In the genomic region with DNA sequence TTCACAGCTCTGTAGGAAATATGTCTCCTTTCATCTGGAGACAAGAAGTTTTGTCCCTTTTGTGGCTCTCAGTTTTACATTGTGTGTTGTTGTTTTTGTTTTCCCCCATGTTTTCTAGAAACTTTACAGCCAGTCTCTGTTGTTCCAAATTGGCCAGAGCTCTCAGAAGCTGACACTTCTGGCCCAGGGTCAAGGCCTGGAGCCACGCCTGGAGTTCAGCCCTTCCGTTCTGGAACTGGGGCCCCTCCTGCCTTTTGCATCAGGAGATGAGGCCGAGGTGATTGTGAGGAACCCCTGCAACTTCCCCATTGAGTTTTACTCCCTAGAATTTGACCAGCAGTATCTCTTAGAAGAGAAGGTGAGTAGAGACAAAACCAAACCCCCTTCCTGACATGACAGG, we compare ENCODE assay signal across 15 mouse cellular contexts.
DNase-seq lines count a peak whose midpoint lies in the region; ATAC-seq and TF ChIP-seq lines count a peak whose summit lies in the region.
"Had no signal": no experiment of that assay in that cellular context is flagged by ENCODE, and none has a peak within 500 bp of the region (broad histone marks: within the 10 kb centered on the region; RNA-seq: fewer than 3 reads in every experiment).

No protein-coding gene starts in this region.

- H3K36me3 ChIP-seq in hindbrain, postnatal 0 days (ENCODE audit: insufficient read depth, low read length), result no peaks in the 10 kb centered on the region
- H3K36me3 ChIP-seq in hindbrain, embryonic 16.5 days (ENCODE audit: control insufficient read depth, insufficient read depth, low read length), result no peaks in the 10 kb centered on the region
- no peaks in the 10 kb centered on the region for H3K36me3 ChIP-seq in neural tube, embryonic 15.5 days
- H3K36me3 ChIP-seq: embryonic facial prominence, embryonic 13.5 days; hindbrain, embryonic 10.5 days; intestine, embryonic 15.5 days had no signal

- no peaks in the 10 kb centered on the region for H3K4me1 ChIP-seq in hindbrain, postnatal 0 days (ENCODE audit: insufficient read depth, low read length)
- no peaks in the 10 kb centered on the region for H3K4me1 ChIP-seq in hindbrain, embryonic 16.5 days (ENCODE audit: control insufficient read depth, insufficient read depth, low read depth, low read length)
- H3K4me1 ChIP-seq in neural tube, embryonic 15.5 days, result no peaks in the 10 kb centered on the region
- H3K4me1 ChIP-seq: embryonic facial prominence, embryonic 13.5 days; hindbrain, embryonic 10.5 days; intestine, embryonic 15.5 days had no signal

- no peak for ATAC-seq in hindbrain, postnatal 0 days
- no peak for ATAC-seq in hindbrain, embryonic 16.5 days
- no peak for ATAC-seq in neural tube, embryonic 15.5 days (ENCODE audit: low FRiP score)
- ATAC-seq: intestine, embryonic 15.5 days; Patski had no signal

- no peak overlapping the region for H3K27ac ChIP-seq in hindbrain, postnatal 0 days
- H3K27ac ChIP-seq in hindbrain, embryonic 16.5 days (ENCODE audit: low read depth, low read length), result no peak overlapping the region
- H3K27ac ChIP-seq in gastrocnemius, adult 2 months, result 0 out of 2 replicates have a peak overlapping the region, but pooled peaks have one; percentile 21
- no peak overlapping the region for H3K27ac ChIP-seq in neural tube, embryonic 15.5 days (replicated peaks)
- H3K27ac ChIP-seq: embryonic facial prominence, embryonic 13.5 days; hindbrain, embryonic 10.5 days; intestine, embryonic 15.5 days had no signal

- no peak overlapping the region for H3K4me2 ChIP-seq in hindbrain, postnatal 0 days (ENCODE audit: low read depth, low read length)
- H3K4me2 ChIP-seq in hindbrain, embryonic 16.5 days (ENCODE audit: low read length), result no peak overlapping the region
- H3K4me2 ChIP-seq in neural tube, embryonic 15.5 days, result no peak overlapping the region
- H3K4me2 ChIP-seq: embryonic facial prominence, embryonic 13.5 days; intestine, embryonic 15.5 days; liver, embryonic 11.5 days; midbrain, embryonic 11.5 days had no signal

- no peaks in the 10 kb centered on the region for H3K27me3 ChIP-seq in hindbrain, postnatal 0 days (ENCODE audit: insufficient read depth, low read length)
- no peaks in the 10 kb centered on the region for H3K27me3 ChIP-seq in hindbrain, embryonic 16.5 days (replicated peaks; ENCODE audit: control insufficient read depth, insufficient read depth, low read length)
- H3K27me3 ChIP-seq in neural tube, embryonic 15.5 days (replicated peaks), result no peaks in the 10 kb centered on the region
- H3K27me3 ChIP-seq: embryonic facial prominence, embryonic 13.5 days had no signal

- H3K9me3 ChIP-seq in hindbrain, postnatal 0 days (ENCODE audit: low read length), result peaks cover 3% of the 10 kb centered on the region; the same call in 1 of the 2 replicates
- no peaks in the 10 kb centered on the region for H3K9me3 ChIP-seq in hindbrain, embryonic 16.5 days (ENCODE audit: control insufficient read depth, low read length)
- H3K9me3 ChIP-seq in neural tube, embryonic 15.5 days (replicated peaks), result peaks cover 3% of the 10 kb centered on the region; the same call in 1 of the 2 replicates
- H3K9me3 ChIP-seq: embryonic facial prominence, embryonic 13.5 days; intestine, embryonic 15.5 days had no signal

- no peak overlapping the region for H3K9ac ChIP-seq in hindbrain, postnatal 0 days (replicated peaks; ENCODE audit: low read length)
- H3K9ac ChIP-seq in hindbrain, embryonic 16.5 days (ENCODE audit: low read depth, low read length), result no peak overlapping the region
- H3K9ac ChIP-seq in neural tube, embryonic 15.5 days (replicated peaks), result no peak overlapping the region
- H3K9ac ChIP-seq: embryonic facial prominence, embryonic 13.5 days; intestine, embryonic 15.5 days had no signal

- TF ChIP-seq CTCF in hindbrain, postnatal 0 days (IDR thresholded peaks at IDR 0.05; ENCODE audit: low read depth), result no peak
- TF ChIP-seq CTCF in gastrocnemius, adult 2 months (IDR thresholded peaks at IDR 0.05), result no peak

- 48% methylated on average over 3 of the region's 3 CpGs for WGBS in hindbrain, postnatal 0 days
- WGBS in hindbrain, embryonic 16.5 days, result 61% methylated on average over 3 of the region's 3 CpGs
- WGBS in neural tube, embryonic 15.5 days, result 75% methylated on average over 3 of the region's 3 CpGs

- peak; percentile 21 for DNase-seq in adrenal gland, postnatal 14 days
- no peak for DNase-seq in adrenal gland, adult (ENCODE audit: inconsistent age in 2 of 2, low spot score in 1 of 2)
- peak; percentile 49 for DNase-seq in hindbrain, postnatal 0 days (ENCODE audit: low spot score)
- DNase-seq in gastrocnemius, adult 2 months, result peak; percentile 75
- peak; percentile 53 to 61 for DNase-seq in heart, postnatal 36 days
- DNase-seq in spleen, adult 18-20 months, result no peak
- DNase-seq: right cerebral cortex, postnatal 4 days had no signal

- intact Hi-C loops in gastrocnemius, adult 2 months (cut with DNase I), result no loop called here
- intact Hi-C loops in heart, postnatal 36 days (cut with DNase I), result no loop called here

- H3K4me3 ChIP-seq in hindbrain, postnatal 0 days (ENCODE audit: low read length), result no peak overlapping the region
- no peak overlapping the region for H3K4me3 ChIP-seq in hindbrain, embryonic 16.5 days (ENCODE audit: low read length)
- H3K4me3 ChIP-seq in gastrocnemius, adult 2 months, result peak overlapping the region; percentile 43
- no peak overlapping the region for H3K4me3 ChIP-seq in neural tube, embryonic 15.5 days (replicated peaks)
- H3K4me3 ChIP-seq: embryonic facial prominence, embryonic 13.5 days; hindbrain, embryonic 10.5 days; intestine, embryonic 15.5 days had no signal

Comparison
In these comparisons a context has a peak if more than half of its experiments do, and no peak if none do; other contexts are left out.
1. DNase-seq: peak in adrenal gland, postnatal 14 days (single experiment), hindbrain, postnatal 0 days (single experiment), gastrocnemius, adult 2 months (single experiment) and heart, postnatal 36 days (2 of 2); none in adrenal gland, adult (0 of 2) and spleen, adult 18-20 months (0 of 2).